Mouse (Mus musculus) hindbrain, embryonic 10.5 days (tissue): ENCODE results near the gene Cacnb4. TPM values are rescaled to one million over a fixed set of nuclear protein-coding genes. Genes with fewer than 3 reads are reported as not detected.

Experiments
- DNase-seq: peaks from one replicate; pipeline ENCODE4 v3.0.0-alpha.2; 2017; ENCODE audit warnings: low spot score
- H3K27ac ChIP-seq: fragments of 300-500 bp; sonication (generic); 2 replicates; pipeline ENCODE4 v1.5.1; 2016; ENCODE audit warnings: mild to moderate bottlenecking, moderate library complexity
- H3K27me3 ChIP-seq: fragments of 300-500 bp; sonication (generic); 2 replicates; pipeline ENCODE4 v1.6.1; 2016; ENCODE audit warnings: mild to moderate bottlenecking; ENCODE audit not compliant: poor library complexity, insufficient read depth, severe bottlenecking
- H3K36me3 ChIP-seq: fragments of 300-500 bp; sonication (generic); 2 replicates; pipeline ENCODE4 v1.6.1; 2016; ENCODE audit warnings: mild to moderate bottlenecking, moderate library complexity
- H3K4me1 ChIP-seq: fragments of 300-500 bp; sonication (generic); replicated peaks from 2 replicates; pipeline ENCODE4 v1.6.1; 2016; ENCODE audit warnings: mild to moderate bottlenecking
- H3K4me3 ChIP-seq: fragments of 300-500 bp; sonication (generic); 2 replicates; pipeline ENCODE4 v1.5.1; 2016; ENCODE audit warnings: mild to moderate bottlenecking, moderate library complexity
- H3K9me3 ChIP-seq: fragments of 300-500 bp; sonication (generic); 2 replicates; pipeline ENCODE4 v1.6.1; 2016; ENCODE audit warnings: mild to moderate bottlenecking, moderate library complexity
- WGBS: fragments of 180-500 bp; shearing (Covaris S2); methylation state at CpG from one replicate; pipeline ENCODE4 v1.1.7; 2016; 5-methylcytosine and 5-hydroxymethylcytosine counted together
- polyA plus RNA-seq: library from polyadenylated mRNA; unstranded; fragments of >200 nt; fragmentation: Nextera tagmentation; extraction: Ambion mirVana; gene quantifications from 2 replicates; pipeline ENCODE4 v1.2.1, GENCODE M21; 2016

Gene Cacnb4
- polyA plus RNA-seq, 1 experiment from 2014 or later, result 1.8 TPM

DNA sequence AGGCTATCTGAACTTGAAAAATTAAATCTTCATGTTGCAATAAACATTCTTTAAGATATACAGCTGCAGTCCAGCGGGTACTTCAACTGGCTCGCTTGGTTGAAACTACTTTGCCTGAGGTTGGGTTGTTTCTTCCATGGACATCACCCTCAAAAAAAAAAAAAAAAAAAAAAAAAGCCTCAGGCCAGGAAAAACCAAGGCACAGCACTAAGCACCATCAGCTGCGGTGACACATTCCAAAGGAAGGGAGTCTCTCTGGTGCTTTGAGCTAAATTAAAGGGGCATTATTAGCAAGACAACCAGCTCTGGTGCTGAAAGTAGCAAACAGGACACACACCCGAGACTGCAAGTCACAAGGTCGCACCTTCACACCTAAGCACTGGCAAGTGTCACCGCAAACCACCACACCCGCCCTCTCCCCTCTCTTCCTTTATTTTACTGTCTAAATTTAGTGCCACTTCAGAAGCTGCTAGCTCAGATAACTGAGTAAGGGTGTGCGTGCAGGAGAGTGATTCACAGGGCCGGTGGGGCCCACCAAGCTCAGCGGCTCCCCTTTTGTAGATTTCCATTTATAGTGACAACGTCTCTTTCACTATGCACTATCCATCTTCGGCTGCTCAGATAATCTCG is 105.2 kb downstream of the Cacnb4 start:
- 81% methylated on average over 13 of the region's 13 CpGs for WGBS

DNA sequence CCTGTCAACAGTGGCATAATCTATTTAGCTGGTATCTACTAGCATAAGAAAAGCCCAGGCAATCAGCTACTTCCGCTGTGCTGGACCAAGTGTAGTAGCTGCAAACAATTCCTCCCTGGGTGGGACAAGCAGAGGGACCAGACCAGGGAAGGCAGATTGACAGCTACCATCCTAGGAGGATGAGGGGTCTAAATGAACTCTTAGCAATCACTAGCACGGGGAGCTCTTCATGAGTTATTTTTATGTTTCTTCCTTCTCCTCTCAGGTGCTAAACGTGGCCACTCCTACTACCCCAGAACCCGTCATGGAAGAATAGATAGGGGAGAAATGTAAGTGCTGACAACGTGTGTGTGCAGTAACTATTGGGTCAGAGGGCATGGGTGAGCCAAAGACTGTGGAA is 105.8 kb downstream of the Cacnb4 start:
- no peaks in the 10 kb centered on the region for H3K27me3 ChIP-seq
- DNase-seq, result no peak
- no peaks in the 10 kb centered on the region for H3K36me3 ChIP-seq
- H3K27ac ChIP-seq, result no peak overlapping the region
- H3K4me3 ChIP-seq, result no peak overlapping the region
- no peaks in the 10 kb centered on the region for H3K4me1 ChIP-seq
- H3K9me3 ChIP-seq, result no peaks in the 10 kb centered on the region
- 79% methylated on average over 5 of the region's 5 CpGs for WGBS

More for the DNA sequence above, 105.2 kb downstream of the Cacnb4 start:
- H3K4me3 ChIP-seq, result no peak overlapping the region
- no peak for DNase-seq
- H3K4me1 ChIP-seq, result no peaks in the 10 kb centered on the region
- H3K27me3 ChIP-seq, result no peaks in the 10 kb centered on the region
- H3K36me3 ChIP-seq, result no peaks in the 10 kb centered on the region
- no peaks in the 10 kb centered on the region for H3K9me3 ChIP-seq
- no peak overlapping the region for H3K27ac ChIP-seq

- 95% methylated on average over 11 of the region's 11 CpGs for WGBS
- H3K27me3 ChIP-seq, result no peaks in the 10 kb centered on the region
- no peaks in the 10 kb centered on the region for H3K36me3 ChIP-seq
- no peak for DNase-seq
- H3K9me3 ChIP-seq, result no peaks in the 10 kb centered on the region
- H3K4me1 ChIP-seq, result no peaks in the 10 kb centered on the region
- no peak overlapping the region for H3K27ac ChIP-seq
- H3K4me3 ChIP-seq, result no peak overlapping the region
Measured at GRCm38 (mm10) chr2:52570171-52570570, 106.5 kb downstream of the Cacnb4 start.

DNA sequence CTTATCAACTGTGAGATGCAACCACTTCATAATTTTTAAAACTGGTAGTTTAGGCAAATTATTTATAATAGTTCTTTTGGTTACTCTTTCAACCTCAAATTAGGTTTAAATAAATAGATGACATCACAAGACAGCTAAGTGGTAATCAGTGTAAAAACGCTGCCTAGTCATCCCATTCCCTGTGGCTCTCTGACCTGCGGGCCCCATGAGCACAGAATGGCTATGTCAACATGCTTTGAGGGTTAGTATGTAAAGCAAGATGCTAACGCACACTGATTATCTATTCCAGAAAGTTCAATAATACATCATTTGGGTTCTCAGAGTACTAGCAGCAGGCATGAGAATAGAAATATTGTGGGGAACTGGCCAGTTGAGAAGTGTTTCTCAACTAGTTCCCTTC is 108.5 kb downstream of the Cacnb4 start:
- H3K4me1 ChIP-seq, result no peaks in the 10 kb centered on the region

DNA sequence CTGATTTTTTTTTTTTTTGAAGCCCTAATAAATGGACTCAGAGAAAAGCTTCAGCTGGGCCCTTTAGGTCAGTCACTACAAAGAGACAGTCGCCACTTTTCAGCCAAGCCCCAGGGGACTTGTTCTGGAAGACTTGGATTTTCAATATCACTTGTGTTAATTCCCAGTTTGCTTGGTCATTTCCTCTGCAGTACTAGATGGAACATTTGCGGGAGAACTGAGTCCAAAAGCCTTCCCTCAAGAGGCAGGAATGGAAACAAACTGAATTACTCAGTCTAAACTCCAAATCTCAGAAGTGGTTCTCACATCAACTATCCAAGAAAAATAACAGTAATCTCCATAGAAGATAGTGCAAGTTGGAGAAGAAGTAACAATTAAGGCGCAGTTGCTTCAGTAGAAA is 109.2 kb downstream of the Cacnb4 start:
- Histone ChIP-seq H3K36me3 (no peaks in the 10 kb centered on the region), H3K27me3 (no peaks in the 10 kb centered on the region), H3K4me3 (no peak overlapping the region), H3K4me1 (no peaks in the 10 kb centered on the region), H3K9me3 (no peaks in the 10 kb centered on the region), H3K27ac (no peak overlapping the region)
- no peak for DNase-seq
- WGBS, result 75% methylated on average over 3 of the region's 3 CpGs

More for the DNA sequence above, 108.5 kb downstream of the Cacnb4 start:
- H3K36me3 ChIP-seq, result no peaks in the 10 kb centered on the region
- no peak for DNase-seq
- no peaks in the 10 kb centered on the region for H3K9me3 ChIP-seq
- no peak overlapping the region for H3K27ac ChIP-seq
- no peak overlapping the region for H3K4me3 ChIP-seq
- WGBS, result 87% methylated on average over 3 of the region's 3 CpGs
- no peaks in the 10 kb centered on the region for H3K27me3 ChIP-seq

GRCm38 (mm10) chr2:52563277-52563676 is 113.4 kb downstream of the Cacnb4 start:
- no peaks in the 10 kb centered on the region for H3K36me3 ChIP-seq
- H3K27ac ChIP-seq, result no peak overlapping the region
- no peak for DNase-seq
- 93% methylated on average over 5 of the region's 5 CpGs for WGBS
- no peaks in the 10 kb centered on the region for H3K9me3 ChIP-seq
- no peaks in the 10 kb centered on the region for H3K27me3 ChIP-seq
- peaks cover 5% of the 10 kb centered on the region for H3K4me1 ChIP-seq
- H3K4me3 ChIP-seq, result no peak overlapping the region

DNA sequence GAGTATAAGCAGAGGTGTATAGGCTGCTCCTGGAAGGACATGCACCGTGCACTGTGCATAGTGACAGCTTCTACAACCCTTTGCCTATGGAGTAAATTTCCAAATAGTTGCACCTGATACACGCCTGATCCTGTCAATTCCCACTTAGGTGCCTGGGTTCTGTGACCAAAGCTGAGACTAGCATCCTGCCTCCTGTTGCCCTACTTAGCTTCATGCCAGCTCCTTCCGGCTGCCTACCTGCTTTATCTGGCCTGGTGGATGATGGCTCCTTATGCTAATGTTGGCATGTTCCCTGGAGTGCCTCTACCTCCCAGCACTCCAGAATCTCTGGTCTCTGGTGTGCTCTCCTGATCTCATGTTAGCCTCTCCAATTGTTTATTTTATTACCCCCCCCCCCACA is 114.3 kb downstream of the Cacnb4 start:
- Histone ChIP-seq H3K4me3 (no peak overlapping the region), H3K27ac (no peak overlapping the region), H3K27me3 (no peaks in the 10 kb centered on the region), H3K36me3 (no peaks in the 10 kb centered on the region), H3K9me3 (no peaks in the 10 kb centered on the region), H3K4me1 (peaks cover 14% of the 10 kb centered on the region)
- WGBS, result 90% methylated on average over 3 of the region's 3 CpGs
- DNase-seq, result no peak

- Histone ChIP-seq H3K36me3 (no peaks in the 10 kb centered on the region), H3K4me1 (peaks cover 24% of the 10 kb centered on the region), H3K9me3 (no peaks in the 10 kb centered on the region), H3K27ac (no peak overlapping the region), H3K4me3 (no peak overlapping the region), H3K27me3 (no peaks in the 10 kb centered on the region)
- DNase-seq, result no peak
- WGBS, result 84% methylated on average over 7 of the region's 7 CpGs
Measured at GRCm38 (mm10) chr2:52561137-52561536, 115.5 kb downstream of the Cacnb4 start.

- H3K27me3 ChIP-seq, result no peaks in the 10 kb centered on the region
- no peak overlapping the region for H3K4me3 ChIP-seq
- H3K27ac ChIP-seq, result no peak overlapping the region
- peaks cover 24% of the 10 kb centered on the region for H3K4me1 ChIP-seq
- no peaks in the 10 kb centered on the region for H3K9me3 ChIP-seq
- 83% methylated on average over 2 of the region's 2 CpGs for WGBS
- no peaks in the 10 kb centered on the region for H3K36me3 ChIP-seq
- DNase-seq, result no peak
Measured at GRCm38 (mm10) chr2:52560266-52560665, 116.4 kb downstream of the Cacnb4 start.

DNA sequence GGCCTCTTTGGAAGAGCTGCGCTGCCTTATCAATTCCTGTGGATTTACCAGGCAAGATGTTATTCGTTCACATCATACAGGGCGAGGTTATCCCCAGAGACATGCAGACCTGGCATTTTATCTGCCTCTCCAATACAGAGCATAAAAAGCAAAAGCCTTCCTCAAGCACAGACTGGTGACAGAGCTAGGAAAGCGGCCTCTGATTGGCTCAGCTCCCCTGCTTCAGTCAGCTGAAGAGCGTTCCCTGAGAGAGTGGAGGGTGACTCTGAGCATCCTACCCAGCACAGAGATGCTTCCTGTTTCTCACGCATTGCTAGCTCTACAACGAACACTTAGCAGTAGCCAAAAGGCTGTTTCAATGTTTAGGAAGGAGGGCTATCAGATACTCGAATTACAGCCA is 118.2 kb downstream of the Cacnb4 start:
- 41% methylated on average over 8 of the region's 8 CpGs for WGBS
- H3K27ac ChIP-seq, result peak overlapping the region; percentile 84

GRCm38 (mm10) chr2:52557503-52558275 is 118.9 kb downstream of the Cacnb4 start:
- H3K27ac ChIP-seq, result peak overlapping the region; percentile 84
- H3K4me3 ChIP-seq, result peak overlapping the region; percentile 40
- no peaks in the 10 kb centered on the region for H3K36me3 ChIP-seq
- peaks cover 24% of the 10 kb centered on the region for H3K4me1 ChIP-seq
- peak; percentile 32 for DNase-seq
- no peaks in the 10 kb centered on the region for H3K27me3 ChIP-seq
- WGBS, result 47% methylated on average over 12 of the region's 12 CpGs
- H3K9me3 ChIP-seq, result no peaks in the 10 kb centered on the region

More for the DNA sequence above, 118.2 kb downstream of the Cacnb4 start:
- Histone ChIP-seq H3K4me3 (peak overlapping the region; percentile 40), H3K9me3 (no peaks in the 10 kb centered on the region), H3K36me3 (no peaks in the 10 kb centered on the region), H3K27me3 (no peaks in the 10 kb centered on the region), H3K4me1 (peaks cover 24% of the 10 kb centered on the region)
- peak; percentile 11 for DNase-seq

DNA sequence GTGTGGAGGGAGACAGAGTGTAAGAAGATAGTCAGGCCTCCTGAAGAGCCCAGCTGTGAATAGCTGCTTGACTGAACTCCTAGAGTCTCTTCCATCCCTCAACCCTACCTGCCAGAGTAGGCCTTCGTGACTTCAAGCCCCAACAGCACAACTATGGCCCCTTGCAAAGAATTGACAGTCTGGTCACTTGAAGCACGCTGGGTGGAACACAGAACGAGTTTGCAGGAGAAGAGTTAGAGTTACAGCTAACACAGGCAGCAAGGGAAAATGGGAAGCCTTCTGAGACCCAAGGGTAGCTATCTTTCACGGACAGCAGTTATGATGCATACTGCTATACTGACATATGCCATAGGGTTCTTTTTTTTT is 119.7 kb downstream of the Cacnb4 start:
- H3K9me3 ChIP-seq, result no peaks in the 10 kb centered on the region
- H3K4me1 ChIP-seq, result peaks cover 24% of the 10 kb centered on the region
- no peak for DNase-seq
- H3K27ac ChIP-seq, result no peak overlapping the region
- H3K27me3 ChIP-seq, result no peaks in the 10 kb centered on the region
- H3K36me3 ChIP-seq, result no peaks in the 10 kb centered on the region
- H3K4me3 ChIP-seq, result peak overlapping the region; percentile 40; the same call in 1 of the 2 replicates
- 85% methylated on average over 4 of the region's 4 CpGs for WGBS

- Histone ChIP-seq H3K9me3 (no peaks in the 10 kb centered on the region), H3K4me1 (peaks cover 24% of the 10 kb centered on the region), H3K27me3 (no peaks in the 10 kb centered on the region), H3K36me3 (no peaks in the 10 kb centered on the region), H3K27ac (no peak overlapping the region; the same call in 1 of the 2 replicates), H3K4me3 (no peak overlapping the region)
- WGBS, result 87% methylated on average over 20 of the region's 20 CpGs
- DNase-seq, result no peak
Measured at GRCm38 (mm10) chr2:52556298-52556960, 120.2 kb downstream of the Cacnb4 start.
